In the genomic region with DNA sequence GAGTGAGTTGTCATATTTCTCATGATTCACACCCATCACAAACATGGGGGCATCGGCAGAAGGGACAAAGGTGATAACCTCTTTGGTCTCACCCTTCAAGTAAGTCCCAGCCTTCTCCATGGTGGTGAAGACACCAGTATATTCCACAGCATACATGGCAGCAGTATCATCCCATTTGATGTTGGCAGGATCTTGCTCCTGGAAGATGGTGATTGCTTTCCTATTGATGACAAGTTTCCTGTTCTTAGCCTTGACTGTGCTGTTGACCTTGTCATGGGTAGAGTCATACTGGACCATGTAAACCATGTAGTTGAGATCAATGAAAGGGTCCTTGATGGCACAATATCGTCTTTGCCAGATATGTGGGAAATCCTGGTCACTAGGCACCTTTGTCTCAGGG, we compare ENCODE assay signal across 35 mouse cellular contexts.
"Had no signal": no experiment of that assay in that cellular context is flagged by ENCODE, and none has a peak within 500 bp of the region (broad histone marks: within the 10 kb centered on the region; RNA-seq: fewer than 3 reads in every experiment).

No protein-coding gene starts in this region.

- H3K36me3 ChIP-seq: heart, embryonic 10.5 days; heart, embryonic 12.5 days; heart, embryonic 13.5 days; heart, embryonic 15.5 days; hindbrain, embryonic 10.5 days; hindbrain, embryonic 12.5 days; hindbrain, embryonic 13.5 days; hindbrain, embryonic 15.5 days; intestine, embryonic 15.5 days; kidney, embryonic 15.5 days had no signal

- H3K9ac ChIP-seq: heart, embryonic 12.5 days; heart, embryonic 13.5 days; heart, embryonic 15.5 days; hindbrain, embryonic 12.5 days; hindbrain, embryonic 13.5 days; hindbrain, embryonic 14.5 days; hindbrain, embryonic 15.5 days; intestine, embryonic 15.5 days; kidney, embryonic 15.5 days had no signal

- H3K4me1 ChIP-seq: heart, embryonic 10.5 days; heart, embryonic 12.5 days; heart, embryonic 13.5 days; heart, embryonic 15.5 days; hindbrain, embryonic 10.5 days; hindbrain, embryonic 12.5 days; hindbrain, embryonic 13.5 days; hindbrain, embryonic 15.5 days; intestine, embryonic 15.5 days; kidney, embryonic 15.5 days had no signal

- DNase-seq: heart, postnatal 10 days; heart, postnatal 14 days; heart, postnatal 36 days; heart, postnatal 4 days; kidney, adult 11 months; kidney, adult 18-20 months; kidney, adult 2 months; kidney, adult 8-10 months; kidney, adult 9 months; kidney, postnatal 10 days; kidney, postnatal 14 days; kidney, postnatal 25 days; kidney, postnatal 36 days; kidney, postnatal 4 days; layer of hippocampus, adult 9-11 months; layer of hippocampus, postnatal 36 days had no signal

- H3K4me2 ChIP-seq: heart, embryonic 11.5 days; heart, embryonic 12.5 days; heart, embryonic 13.5 days; heart, embryonic 15.5 days; hindbrain, embryonic 12.5 days; hindbrain, embryonic 13.5 days; hindbrain, embryonic 14.5 days; hindbrain, embryonic 15.5 days; intestine, embryonic 15.5 days; kidney, embryonic 15.5 days had no signal

- H3K9me3 ChIP-seq: heart, embryonic 10.5 days; heart, embryonic 13.5 days; heart, embryonic 15.5 days; hindbrain, embryonic 10.5 days; hindbrain, embryonic 12.5 days; hindbrain, embryonic 13.5 days; hindbrain, embryonic 15.5 days; intestine, embryonic 15.5 days; kidney, embryonic 15.5 days had no signal

- H3K4me3 ChIP-seq: heart, embryonic 10.5 days; heart, embryonic 12.5 days; heart, embryonic 13.5 days; heart, embryonic 15.5 days; hindbrain, embryonic 10.5 days; hindbrain, embryonic 12.5 days; hindbrain, embryonic 13.5 days; hindbrain, embryonic 15.5 days; intestine, embryonic 15.5 days; kidney, embryonic 15.5 days; layer of hippocampus, adult 2 months had no signal

- H3K27ac ChIP-seq: heart, embryonic 10.5 days; heart, embryonic 13.5 days; heart, embryonic 15.5 days; hindbrain, embryonic 10.5 days; hindbrain, embryonic 12.5 days; hindbrain, embryonic 13.5 days; hindbrain, embryonic 14.5 days; hindbrain, embryonic 15.5 days; hindbrain, postnatal 0 days; intestine, embryonic 15.5 days; kidney, embryonic 15.5 days; kidney, postnatal 0 days; layer of hippocampus, adult 2 months had no signal

- ATAC-seq: hindbrain, embryonic 16.5 days; hindbrain, postnatal 0 days; inflammation-experienced regulatory T-cells, adult 6 months; intestine, embryonic 15.5 days; intestine, embryonic 16.5 days; intestine, postnatal 0 days had no signal

- H3K27me3 ChIP-seq: heart, embryonic 12.5 days; heart, embryonic 13.5 days; heart, embryonic 15.5 days; hindbrain, embryonic 12.5 days; hindbrain, embryonic 13.5 days; hindbrain, embryonic 15.5 days; intestine, embryonic 15.5 days; kidney, embryonic 15.5 days had no signal
